Mouse (Mus musculus) liver, adult 2 months (tissue): ENCODE data around the gene Vps50.

Source experiments
- CTCF ChIP-seq: fragments of 200-500 bp; IDR thresholded peaks from 2 replicates; pipeline ENCODE4 v1.5.1; 2011; ENCODE audit warnings: low read depth, low read length, control low read depth
- POLR2A ChIP-seq: fragments of 200-500 bp; IDR thresholded peaks from 2 replicates; pipeline ENCODE4 v1.6.1; 2011; ENCODE audit warnings: low read length, control low read depth; ENCODE audit not compliant: insufficient read depth; ENCODE audit errors: extremely low read depth

- TF ChIP-seq CTCF (no peak), POLR2A (no peak)
These were observed 16.5 kb upstream of the Vps50 start for GRCm38 (mm10) chr6:3481705-3482104.
